Mouse (Mus musculus): Measurements from ENCODE around the gene Dach1.

DNA sequence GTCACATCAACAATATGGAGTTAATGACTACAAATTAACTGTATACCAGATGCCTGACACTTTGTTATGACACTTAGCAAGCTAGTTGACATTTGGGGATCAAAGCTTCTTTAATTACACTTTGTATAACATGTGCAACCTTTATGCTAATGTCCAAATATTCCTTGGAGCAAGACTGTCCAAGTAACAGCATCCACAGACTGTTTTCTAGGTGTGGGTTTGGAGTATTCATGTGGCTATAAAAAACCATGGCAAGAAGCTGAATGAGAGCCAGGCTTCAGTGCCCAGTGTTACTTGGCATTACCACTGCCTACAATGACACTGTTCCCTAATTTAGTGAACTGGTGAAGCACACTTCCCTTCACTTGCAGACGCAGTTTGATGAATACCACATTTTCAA lies 46.5 kb downstream of the Dach1 start:
- TF ChIP-seq CTCF (IDR thresholded peaks at IDR 0.05; ENCODE audit: control insufficient read depth, insufficient read depth, low read length) (no peak), POLR2A (IDR thresholded peaks at IDR 0.05; ENCODE audit: borderline replicate concordance, control insufficient read depth, low read depth, low read length) (no peak)

All from bone marrow, adult 2 months (tissue).